Mouse (Mus musculus): ENCODE data around the gene Srrm4. TPM values are rescaled to one million over a fixed set of nuclear protein-coding genes. Genes with fewer than 3 reads are reported as not detected.

Gene Srrm4
- polyA plus RNA-seq, 1 experiment from 2014 or later: 19.2 TPM

DNA sequence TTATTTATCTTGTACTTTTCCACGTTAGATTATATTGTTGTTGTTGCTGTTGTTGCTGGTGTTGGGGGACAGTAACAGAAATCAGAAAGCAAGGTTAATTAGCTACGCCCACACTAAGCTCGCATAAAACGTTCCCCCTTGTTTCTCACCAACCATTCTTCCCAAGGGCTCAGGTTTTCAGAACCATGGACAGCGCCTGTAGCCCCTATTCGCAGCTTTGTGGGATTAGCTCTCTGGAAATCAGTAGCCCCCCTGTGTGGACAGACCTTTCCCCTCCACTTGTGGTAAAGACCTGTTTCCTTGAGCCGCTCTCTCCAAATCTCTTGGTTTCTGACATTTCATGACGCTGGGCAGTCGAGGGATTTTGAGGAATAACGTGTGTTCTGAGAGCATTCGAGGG, 45.9 kb downstream of the Srrm4 start:
- H3K27me3 ChIP-seq: no peaks in the 10 kb centered on the region

DNA sequence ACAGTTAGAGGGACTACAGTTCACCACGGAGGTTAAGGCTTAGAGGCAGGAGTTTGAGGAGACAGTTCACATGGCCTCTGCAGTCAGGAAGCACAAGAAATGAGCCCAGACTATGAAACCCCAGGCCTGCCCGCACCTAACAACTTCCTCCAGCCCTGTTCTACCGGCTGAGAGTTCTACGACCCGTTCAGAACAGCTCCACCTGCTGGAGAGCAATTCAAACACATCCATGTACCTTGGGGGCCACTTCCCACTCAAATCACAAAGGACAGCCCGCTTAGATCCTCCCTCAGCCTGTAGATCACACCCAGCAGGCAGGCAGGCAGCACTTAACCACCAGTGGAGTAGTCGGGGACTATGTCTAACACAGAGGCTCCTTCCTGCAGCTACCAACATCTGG, 49.3 kb downstream of the Srrm4 start:
- WGBS: 64% methylated on average over 7 of the region's 7 CpGs
- Histone ChIP-seq H3K9ac (no peak overlapping the region), H3K4me1 (replicated peaks) (peaks cover 17% of the 10 kb centered on the region), H3K27me3 (no peaks in the 10 kb centered on the region), H3K9me3 (no peaks in the 10 kb centered on the region), H3K36me3 (peaks cover 11% of the 10 kb centered on the region), H3K27ac (replicated peaks) (no peak overlapping the region), H3K4me3 (no peak overlapping the region), H3K4me2 (no peak overlapping the region)
- ATAC-seq (ENCODE audit: low read depth): no peak

More for the DNA sequence above, 45.9 kb downstream of the Srrm4 start:
- WGBS: 48% methylated on average over 11 of the region's 11 CpGs
- H3K9me3 ChIP-seq: 0 out of 2 replicates have a peak, but pooled peaks cover 14% of the 10 kb centered on the region
- no peaks in the 10 kb centered on the region; the same call in 1 of the 2 replicates for H3K4me1 ChIP-seq (replicated peaks)
- no peak overlapping the region for H3K4me3 ChIP-seq
- no peak for ATAC-seq (ENCODE audit: low read depth)
- no peak overlapping the region for H3K4me2 ChIP-seq
- H3K27ac ChIP-seq (replicated peaks): no peak overlapping the region
- no peak overlapping the region for H3K9ac ChIP-seq
- peaks cover 31% of the 10 kb centered on the region for H3K36me3 ChIP-seq

DNA sequence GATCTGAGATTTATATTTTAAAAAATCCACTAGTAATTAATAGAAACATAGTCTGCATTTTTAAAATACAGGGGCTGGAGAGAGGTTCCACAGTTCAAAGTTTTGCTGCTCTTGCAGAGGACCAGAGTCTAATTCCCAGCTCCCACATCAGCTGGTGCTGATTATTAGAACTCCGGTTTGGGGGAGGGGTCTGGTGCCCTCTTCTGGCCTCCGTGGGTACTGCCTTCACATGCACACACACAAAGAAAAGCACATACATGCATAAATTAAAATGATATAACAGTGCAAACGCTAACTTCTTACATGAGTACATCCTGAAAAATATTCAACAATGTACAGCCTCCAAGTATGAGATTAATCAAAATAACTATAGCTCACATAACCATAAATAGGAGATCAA, 50.5 kb downstream of the Srrm4 start:
- 86% methylated on average over 3 of the region's 3 CpGs for WGBS
- no peak overlapping the region for H3K9ac ChIP-seq
- H3K4me2 ChIP-seq: no peak overlapping the region
- ATAC-seq (ENCODE audit: low read depth): no peak
- H3K27me3 ChIP-seq: no peaks in the 10 kb centered on the region
- peaks cover 17% of the 10 kb centered on the region for H3K4me1 ChIP-seq (replicated peaks)
- no peak overlapping the region for H3K4me3 ChIP-seq
- no peaks in the 10 kb centered on the region for H3K9me3 ChIP-seq
- no peak overlapping the region for H3K27ac ChIP-seq (replicated peaks)
- peaks cover 3% of the 10 kb centered on the region; the same call in 1 of the 2 replicates for H3K36me3 ChIP-seq

DNA sequence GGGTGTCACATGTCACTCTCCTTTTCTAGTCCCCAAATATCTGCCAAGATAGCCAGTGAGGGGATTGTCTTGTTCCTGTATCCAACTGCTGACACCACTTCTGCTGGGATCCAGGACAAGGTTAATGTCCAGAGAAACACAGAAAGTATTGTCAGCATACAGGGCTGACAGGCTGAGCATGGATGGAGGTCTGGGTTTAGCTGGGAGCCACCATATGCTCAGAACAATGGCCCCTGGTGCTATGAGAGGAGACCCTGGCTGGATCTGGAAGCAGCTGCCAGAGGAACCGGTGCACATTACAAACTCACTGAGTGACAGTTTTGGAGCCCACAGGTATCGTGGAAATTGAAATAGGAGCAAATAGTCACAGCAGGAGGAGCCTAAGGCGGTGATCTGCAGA, 52.3 kb downstream of the Srrm4 start:
- Histone ChIP-seq H3K27me3 (no peaks in the 10 kb centered on the region), H3K4me3 (no peak overlapping the region), H3K27ac (replicated peaks) (peak overlapping the region; percentile 68), H3K36me3 (peaks cover 3% of the 10 kb centered on the region; the same call in 1 of the 2 replicates), H3K9ac (no peak overlapping the region), H3K9me3 (no peaks in the 10 kb centered on the region), H3K4me2 (0 out of 2 replicates have a peak overlapping the region, but pooled peaks have one; percentile 10), H3K4me1 (replicated peaks) (peaks cover 17% of the 10 kb centered on the region)
- 35% methylated on average over 3 of the region's 3 CpGs for WGBS
- ATAC-seq (ENCODE audit: low read depth): no peak

DNA sequence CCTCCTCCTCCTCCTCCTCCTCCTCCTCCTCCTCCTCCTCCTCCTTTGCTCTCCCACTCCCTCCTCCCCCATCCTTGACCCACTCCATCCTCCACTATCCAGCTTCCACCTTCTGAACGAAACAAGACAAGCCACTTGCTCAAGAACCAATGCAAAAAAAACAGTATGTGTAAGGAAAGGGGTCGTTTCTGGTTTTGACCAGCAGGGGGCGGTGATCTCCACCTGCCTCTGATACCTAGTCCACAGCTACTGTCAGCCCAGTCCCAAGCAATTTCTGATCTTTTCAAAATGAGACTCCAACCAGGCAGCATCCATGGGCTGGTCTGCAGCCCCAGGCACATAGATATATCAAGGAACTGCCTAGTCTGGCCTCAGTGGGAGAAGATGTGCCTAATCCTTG, 53.1 kb downstream of the Srrm4 start:
- H3K4me1 ChIP-seq (replicated peaks): peaks cover 17% of the 10 kb centered on the region
- ATAC-seq (ENCODE audit: low read depth): no peak
- H3K36me3 ChIP-seq: peaks cover 3% of the 10 kb centered on the region; the same call in 1 of the 2 replicates
- 0 out of 2 replicates have a peak overlapping the region, but pooled peaks have one; percentile 68 for H3K27ac ChIP-seq (replicated peaks)
- no peak overlapping the region for H3K4me3 ChIP-seq
- H3K27me3 ChIP-seq: no peaks in the 10 kb centered on the region
- H3K9ac ChIP-seq: no peak overlapping the region
- H3K4me2 ChIP-seq: no peak overlapping the region
- 36% methylated on average over 2 of the region's 3 CpGs for WGBS
- no peaks in the 10 kb centered on the region for H3K9me3 ChIP-seq

DNA sequence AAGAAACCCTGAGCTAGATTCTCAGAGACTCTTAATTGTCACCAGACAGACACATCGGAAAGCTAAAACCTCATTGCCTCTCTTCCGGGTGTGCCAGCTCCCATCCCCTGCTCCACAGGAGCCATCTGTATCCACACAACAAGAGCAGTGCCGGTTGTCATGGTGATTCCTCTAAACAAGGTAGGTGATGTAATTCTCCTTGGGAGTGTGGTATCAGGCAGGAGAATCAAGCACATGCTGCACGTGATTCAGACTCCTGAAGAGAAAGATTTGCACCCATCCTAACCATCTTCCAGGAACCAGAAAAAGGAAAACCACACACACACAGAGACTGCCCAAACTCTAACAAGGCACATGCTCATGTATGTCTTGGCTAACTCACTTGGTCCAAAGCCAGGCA, 65.3 kb downstream of the Srrm4 start:
- Histone ChIP-seq H3K36me3 (no peaks in the 10 kb centered on the region), H3K9me3 (no peaks in the 10 kb centered on the region), H3K27me3 (no peaks in the 10 kb centered on the region), H3K27ac (replicated peaks) (peak overlapping the region; percentile 28; the same call in 1 of the 2 replicates), H3K4me3 (no peak overlapping the region), H3K9ac (no peak overlapping the region), H3K4me1 (replicated peaks) (peaks cover 56% of the 10 kb centered on the region), H3K4me2 (no peak overlapping the region)
- peak; percentile 71; the same call in 1 of the 2 replicates for ATAC-seq (ENCODE audit: low read depth)
- WGBS: 22% methylated on average over 4 of the region's 4 CpGs

DNA sequence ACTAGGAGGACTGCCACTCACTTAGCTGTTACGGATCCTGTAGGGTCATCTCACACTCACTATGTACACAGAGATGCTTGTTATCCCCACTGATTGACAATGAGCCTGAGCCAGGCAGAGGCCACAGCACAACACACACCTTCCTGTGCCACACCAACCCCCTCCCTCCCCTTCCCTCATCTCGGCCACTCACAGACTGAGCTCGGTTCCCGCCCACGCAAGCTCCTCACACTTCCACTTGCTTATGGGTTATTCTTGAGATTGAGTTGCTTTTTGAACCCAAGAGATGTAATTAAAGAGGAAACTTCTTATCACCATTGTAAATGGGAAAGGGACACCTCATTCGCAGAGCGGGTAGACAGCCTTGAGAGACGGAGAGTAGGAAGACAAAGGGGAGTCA, 66.3 kb downstream of the Srrm4 start:
- H3K4me1 ChIP-seq (replicated peaks): peaks cover 56% of the 10 kb centered on the region
- no peak for ATAC-seq (ENCODE audit: low read depth)
- H3K4me2 ChIP-seq: no peak overlapping the region
- no peak overlapping the region for H3K27ac ChIP-seq (replicated peaks)
- H3K9me3 ChIP-seq: no peaks in the 10 kb centered on the region
- H3K27me3 ChIP-seq: no peaks in the 10 kb centered on the region
- 67% methylated on average over 8 of the region's 8 CpGs for WGBS
- H3K9ac ChIP-seq: no peak overlapping the region
- no peak overlapping the region for H3K4me3 ChIP-seq
- no peaks in the 10 kb centered on the region for H3K36me3 ChIP-seq

DNA sequence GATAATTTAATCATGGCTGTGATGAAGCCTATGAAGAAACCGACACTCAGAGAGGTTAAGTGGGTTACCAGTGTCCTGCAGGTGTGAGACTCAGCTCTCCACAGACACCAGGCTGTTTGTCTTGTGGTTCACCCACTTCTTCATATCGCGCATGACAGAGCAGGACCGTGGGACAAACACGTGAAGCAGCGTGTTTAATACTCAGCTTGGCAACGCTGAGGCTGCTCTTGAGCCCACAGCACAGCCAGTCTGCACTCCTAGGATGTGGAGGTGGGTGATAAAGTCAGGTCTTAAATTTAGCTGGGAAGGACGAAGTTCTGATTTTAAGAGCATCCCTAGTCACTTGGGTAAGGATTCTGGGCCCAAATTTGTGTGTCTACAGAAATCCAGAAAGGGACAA, 68.1 kb downstream of the Srrm4 start:
- Histone ChIP-seq H3K4me2 (no peak overlapping the region), H3K4me3 (no peak overlapping the region), H3K4me1 (replicated peaks) (peaks cover 60% of the 10 kb centered on the region), H3K27me3 (no peaks in the 10 kb centered on the region), H3K36me3 (no peaks in the 10 kb centered on the region), H3K27ac (replicated peaks) (peak overlapping the region; percentile 33; the same call in 1 of the 2 replicates), H3K9ac (no peak overlapping the region), H3K9me3 (no peaks in the 10 kb centered on the region)
- no peak for ATAC-seq (ENCODE audit: low read depth)
- 83% methylated on average over 8 of the region's 8 CpGs for WGBS

DNA sequence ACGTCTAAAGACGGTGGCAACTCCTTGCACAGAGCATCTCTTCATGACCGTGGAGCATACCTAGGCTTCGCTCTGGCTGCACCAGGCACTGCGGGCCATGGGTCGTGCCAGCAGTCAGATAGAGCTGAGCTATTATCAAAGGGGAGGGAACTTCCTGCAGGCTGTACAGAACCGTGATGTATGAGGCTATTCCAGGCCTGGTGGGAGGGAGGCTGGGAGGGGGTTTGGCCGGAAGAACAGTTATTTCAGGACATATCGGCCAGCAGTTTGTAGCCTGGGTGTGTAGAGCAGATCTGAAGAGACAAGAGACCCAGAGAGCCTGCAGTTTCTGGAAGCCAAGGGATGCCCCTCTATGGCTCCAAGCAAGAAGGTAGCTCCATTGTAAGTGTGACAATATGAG, 68.5 kb downstream of the Srrm4 start:
- ATAC-seq (ENCODE audit: low read depth): 0 out of 2 replicates have a peak, but pooled peaks have one; percentile 18
- H3K27ac ChIP-seq (replicated peaks): peak overlapping the region; percentile 33; the same call in 1 of the 2 replicates

DNA sequence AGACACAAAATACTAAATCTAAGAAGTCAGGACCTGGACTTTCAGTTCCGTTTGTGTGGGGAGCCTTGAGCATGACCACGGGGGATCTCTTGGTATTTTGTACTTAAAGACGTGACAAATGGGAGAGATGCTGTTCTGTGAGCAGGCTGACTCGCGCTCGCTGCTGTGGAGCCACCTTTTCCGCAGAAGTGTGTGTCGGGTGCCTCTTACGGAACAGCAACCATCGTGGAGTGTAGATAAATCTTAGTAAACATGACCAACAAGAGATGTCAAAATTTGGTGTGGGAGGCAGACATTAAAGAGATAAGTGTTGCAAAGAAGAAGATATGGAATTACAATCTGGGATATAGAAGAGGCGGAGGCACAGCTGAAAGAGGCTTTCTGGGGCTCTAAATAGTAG, 69.3 kb downstream of the Srrm4 start:
- H3K4me2 ChIP-seq: no peak overlapping the region
- no peak overlapping the region for H3K9ac ChIP-seq
- H3K27me3 ChIP-seq: no peaks in the 10 kb centered on the region
- no peak for ATAC-seq (ENCODE audit: low read depth)
- WGBS: 74% methylated on average over 11 of the region's 11 CpGs
- no peaks in the 10 kb centered on the region for H3K36me3 ChIP-seq
- H3K27ac ChIP-seq (replicated peaks): 0 out of 2 replicates have a peak overlapping the region, but pooled peaks have one; percentile 13
- H3K4me1 ChIP-seq (replicated peaks): peaks cover 61% of the 10 kb centered on the region
- H3K9me3 ChIP-seq: no peaks in the 10 kb centered on the region
- no peak overlapping the region for H3K4me3 ChIP-seq

More for the DNA sequence above, 68.5 kb downstream of the Srrm4 start:
- H3K9ac ChIP-seq: no peak overlapping the region
- H3K4me3 ChIP-seq: no peak overlapping the region
- 46% methylated on average over 9 of the region's 9 CpGs for WGBS
- H3K27me3 ChIP-seq: no peaks in the 10 kb centered on the region
- peaks cover 60% of the 10 kb centered on the region for H3K4me1 ChIP-seq (replicated peaks)
- no peak overlapping the region for H3K4me2 ChIP-seq
- no peaks in the 10 kb centered on the region for H3K9me3 ChIP-seq
- no peaks in the 10 kb centered on the region for H3K36me3 ChIP-seq

DNA sequence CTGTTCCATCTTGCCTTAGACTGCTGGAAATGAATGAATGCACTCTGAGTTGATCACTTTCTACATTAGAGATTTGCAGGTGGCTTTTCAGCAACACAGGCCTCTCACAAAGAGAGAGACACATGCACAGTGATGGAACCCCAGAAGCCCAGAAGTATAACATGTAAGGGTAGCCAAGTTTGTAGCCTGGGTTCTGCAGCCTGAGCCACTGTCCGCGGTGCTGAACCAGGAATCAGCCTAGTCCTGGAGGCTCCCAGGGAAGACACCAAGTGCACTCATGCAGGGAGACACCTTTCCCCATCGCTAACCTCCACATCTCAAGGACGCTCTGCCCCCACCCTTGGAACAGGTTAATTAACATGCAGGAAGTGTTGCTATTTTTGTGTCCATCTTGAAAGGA, 73.6 kb downstream of the Srrm4 start:
- peaks cover 41% of the 10 kb centered on the region for H3K4me1 ChIP-seq (replicated peaks)
- H3K9me3 ChIP-seq: no peaks in the 10 kb centered on the region
- no peak for ATAC-seq (ENCODE audit: low read depth)
- H3K36me3 ChIP-seq: no peaks in the 10 kb centered on the region
- WGBS: 20% methylated on average over 4 of the region's 4 CpGs
- H3K27me3 ChIP-seq: no peaks in the 10 kb centered on the region
- no peak overlapping the region for H3K4me2 ChIP-seq
- H3K27ac ChIP-seq (replicated peaks): 0 out of 2 replicates have a peak overlapping the region, but pooled peaks have one; percentile 3
- no peak overlapping the region for H3K4me3 ChIP-seq
- H3K9ac ChIP-seq: no peak overlapping the region

DNA sequence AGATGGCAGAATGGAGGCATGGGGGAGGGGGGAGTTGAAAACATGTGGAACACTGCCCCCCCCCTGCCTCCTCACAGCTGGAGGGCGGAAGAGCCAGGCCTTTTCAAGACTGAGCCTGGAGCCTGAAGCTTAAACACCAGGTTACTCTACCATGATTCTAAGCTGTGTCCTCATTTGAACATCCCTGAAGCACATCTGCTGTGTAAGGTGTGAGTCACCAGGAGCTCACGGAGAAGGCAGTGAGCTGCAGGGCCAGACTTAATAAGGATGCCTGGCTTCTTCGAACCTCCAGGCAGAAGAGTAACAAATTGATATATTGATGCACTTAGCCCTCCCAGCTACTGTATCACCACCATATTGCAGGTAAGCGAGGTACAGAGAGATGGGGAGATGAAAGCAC, 79.5 kb downstream of the Srrm4 start:
- Histone ChIP-seq H3K27me3 (no peaks in the 10 kb centered on the region), H3K4me2 (no peak overlapping the region), H3K9ac (no peak overlapping the region), H3K36me3 (no peaks in the 10 kb centered on the region), H3K4me1 (replicated peaks) (peaks cover 36% of the 10 kb centered on the region), H3K9me3 (no peaks in the 10 kb centered on the region), H3K27ac (replicated peaks) (no peak overlapping the region), H3K4me3 (no peak overlapping the region)
- 73% methylated on average over 4 of the region's 4 CpGs for WGBS
- ATAC-seq (ENCODE audit: low read depth): no peak

DNA sequence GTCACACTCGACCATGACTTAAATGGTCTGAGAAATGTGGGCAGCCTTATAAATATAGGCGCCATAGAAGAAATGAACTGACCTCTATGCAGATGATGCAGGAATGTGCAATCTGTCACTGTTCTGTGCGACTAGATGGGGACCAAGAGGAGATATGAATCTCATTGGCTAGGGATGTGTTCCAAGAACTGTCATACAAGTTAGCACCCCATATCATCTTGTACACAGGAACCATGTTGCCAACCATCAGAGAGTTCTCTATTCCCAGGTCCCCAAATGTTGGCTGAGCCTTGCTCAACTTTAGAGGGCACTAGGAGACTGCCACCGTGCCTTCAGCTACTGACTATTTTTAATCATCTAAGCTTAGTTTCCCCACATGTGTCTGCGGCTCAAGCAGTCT, 81.4 kb downstream of the Srrm4 start:
- ATAC-seq (ENCODE audit: low read depth): no peak
- H3K4me3 ChIP-seq: no peak overlapping the region
- H3K4me1 ChIP-seq (replicated peaks): peaks cover 25% of the 10 kb centered on the region
- WGBS: 84% methylated on average over 5 of the region's 5 CpGs
- no peaks in the 10 kb centered on the region for H3K27me3 ChIP-seq
- no peaks in the 10 kb centered on the region for H3K36me3 ChIP-seq
- no peaks in the 10 kb centered on the region for H3K9me3 ChIP-seq
- no peak overlapping the region for H3K9ac ChIP-seq
- H3K27ac ChIP-seq (replicated peaks): no peak overlapping the region
- H3K4me2 ChIP-seq: no peak overlapping the region
